Mouse (Mus musculus) ES-Bruce4 (cell line): ENCODE measurements around the gene Ndufa6.

Experiments used
- CTCF ChIP-seq: IDR thresholded peaks from one replicate; pipeline ENCODE4 v1.8.1; 2011; ENCODE audit warnings: low read depth, low read length
- POLR2A ChIP-seq: IDR thresholded peaks from one replicate; pipeline ENCODE4 v1.8.1; 2011; ENCODE audit warnings: low read length; ENCODE audit not compliant: insufficient read depth

DNA sequence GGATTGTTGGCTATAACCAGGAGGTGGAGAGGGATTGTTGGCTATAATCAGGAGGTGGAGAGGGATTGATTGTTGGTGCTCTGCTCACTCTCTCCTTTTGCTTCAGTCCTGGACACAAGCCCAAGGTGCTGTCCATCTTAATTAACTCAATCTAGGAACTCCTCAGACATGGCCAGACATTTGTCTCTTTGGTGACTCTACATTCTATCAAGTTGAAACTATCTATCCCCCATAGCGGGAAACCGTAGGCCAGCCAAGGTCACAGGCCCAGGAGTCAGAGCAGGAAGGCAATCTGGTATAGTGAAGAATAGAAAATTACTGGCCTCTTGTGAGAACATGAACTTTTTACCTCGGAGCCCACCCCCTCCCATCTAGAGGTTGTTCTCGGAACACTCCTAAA lies 8.1 kb upstream of the Ndufa6 start:
- TF ChIP-seq CTCF (no peak), POLR2A (no peak)
